Mouse (Mus musculus): ENCODE measurements at regions not wholly inside any gene's neighbourhood (a gene's known extent, or its start where the extent isn't known, plus 50 kb on each side); places are given as distances from the start of the nearest gene placed in this dataset.

- no peak overlapping the region for H3K9ac ChIP-seq
- no peak overlapping the region for H3K27ac ChIP-seq
- H3K36me3 ChIP-seq (replicated peaks): no peaks in the 10 kb centered on the region
- no peaks in the 10 kb centered on the region for H3K4me1 ChIP-seq
- no peak overlapping the region for H3K4me2 ChIP-seq
- ATAC-seq (replicated peaks): no peak
- H3K9me3 ChIP-seq: no peaks in the 10 kb centered on the region
- no peak overlapping the region for H3K4me3 ChIP-seq
- H3K27me3 ChIP-seq (replicated peaks): no peaks in the 10 kb centered on the region
- WGBS: 68% methylated on average over 7 of the region's 7 CpGs
Observed at GRCm38 (mm10) chr7:66523959-66524358, 96.6 kb upstream of the Aldh1a3 start.

DNA sequence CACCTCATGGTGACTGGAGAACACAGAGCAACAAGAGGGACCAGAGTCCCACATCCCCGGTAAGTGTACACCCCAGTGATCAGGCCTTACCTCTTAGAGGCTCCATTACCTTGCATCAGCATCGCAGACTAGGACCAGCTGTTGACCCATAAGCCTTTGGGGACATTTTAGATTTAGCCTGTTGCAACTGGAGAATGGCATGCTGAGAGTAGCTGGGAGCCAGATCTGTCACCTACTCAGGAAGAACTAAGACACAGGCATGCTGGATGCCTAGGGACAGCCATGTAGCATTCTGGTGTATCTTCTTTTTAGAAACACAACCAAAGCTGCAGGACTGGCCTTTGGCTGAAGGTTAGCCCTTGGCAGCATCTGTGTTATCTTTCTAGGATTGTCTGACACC lies 94.2 kb upstream of the Aldh1a3 start:
- Histone ChIP-seq H3K9ac (no peak overlapping the region), H3K36me3 (replicated peaks) (no peaks in the 10 kb centered on the region), H3K9me3 (no peaks in the 10 kb centered on the region), H3K27ac (no peak overlapping the region), H3K4me3 (no peak overlapping the region), H3K4me2 (no peak overlapping the region), H3K4me1 (no peaks in the 10 kb centered on the region), H3K27me3 (replicated peaks) (no peaks in the 10 kb centered on the region)
- no peak for ATAC-seq (replicated peaks)
- WGBS: 98% methylated on average over 2 of the region's 2 CpGs

GRCm38 (mm10) chr7:66516143-66516542 lies 88.8 kb upstream of the Aldh1a3 start:
- H3K9me3 ChIP-seq: 0 out of 2 replicates have a peak, but pooled peaks cover 3% of the 10 kb centered on the region
- ATAC-seq (replicated peaks): no peak
- WGBS: 61% methylated on average over 4 of the region's 4 CpGs
- no peak overlapping the region for H3K27ac ChIP-seq
- H3K36me3 ChIP-seq (replicated peaks): no peaks in the 10 kb centered on the region
- no peak overlapping the region for H3K4me2 ChIP-seq
- no peak overlapping the region for H3K4me3 ChIP-seq
- H3K27me3 ChIP-seq (replicated peaks): no peaks in the 10 kb centered on the region
- H3K9ac ChIP-seq: no peak overlapping the region
- H3K4me1 ChIP-seq: no peaks in the 10 kb centered on the region

DNA sequence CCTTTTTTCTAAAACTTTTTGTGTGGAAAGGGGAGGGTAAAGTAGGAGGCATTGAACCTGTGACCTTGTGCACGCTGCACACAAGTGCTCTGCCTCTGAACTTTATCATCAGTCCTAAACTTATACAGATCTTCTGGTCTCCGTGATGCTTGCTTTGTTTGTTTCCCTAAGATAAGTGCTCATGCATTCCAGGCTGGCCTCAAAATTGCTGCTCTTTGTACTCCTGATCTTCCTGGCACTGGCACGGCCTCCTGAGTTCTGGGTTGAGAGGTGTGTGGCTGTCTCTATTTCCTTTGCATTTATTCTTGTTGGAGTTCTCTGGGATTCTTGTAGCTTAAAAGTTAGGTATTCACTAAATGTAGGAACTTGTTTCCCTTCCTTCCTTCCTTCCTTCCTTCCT lies 86.1 kb upstream of the Aldh1a3 start:
- no peak for ATAC-seq (replicated peaks)
- H3K27ac ChIP-seq: no peak overlapping the region

GRCm38 (mm10) chr7:66505734-66506133 lies 78.4 kb upstream of the Aldh1a3 start:
- ATAC-seq (replicated peaks): no peak
- 77% methylated on average over 2 of the region's 2 CpGs for WGBS
- no peaks in the 10 kb centered on the region for H3K4me1 ChIP-seq
- no peak overlapping the region for H3K4me2 ChIP-seq
- no peaks in the 10 kb centered on the region for H3K36me3 ChIP-seq (replicated peaks)
- H3K27ac ChIP-seq: no peak overlapping the region
- H3K27me3 ChIP-seq (replicated peaks): no peaks in the 10 kb centered on the region
- H3K4me3 ChIP-seq: no peak overlapping the region
- H3K9me3 ChIP-seq: 0 out of 2 replicates have a peak, but pooled peaks cover 3% of the 10 kb centered on the region
- no peak overlapping the region for H3K9ac ChIP-seq

More for the DNA sequence above, 86.1 kb upstream of the Aldh1a3 start:
- Histone ChIP-seq H3K36me3 (replicated peaks) (no peaks in the 10 kb centered on the region), H3K4me1 (no peaks in the 10 kb centered on the region), H3K4me3 (no peak overlapping the region), H3K27me3 (replicated peaks) (no peaks in the 10 kb centered on the region), H3K4me2 (no peak overlapping the region), H3K9ac (no peak overlapping the region), H3K9me3 (0 out of 2 replicates have a peak, but pooled peaks cover 3% of the 10 kb centered on the region)
- WGBS: 74% methylated on average over 3 of the region's 3 CpGs

DNA sequence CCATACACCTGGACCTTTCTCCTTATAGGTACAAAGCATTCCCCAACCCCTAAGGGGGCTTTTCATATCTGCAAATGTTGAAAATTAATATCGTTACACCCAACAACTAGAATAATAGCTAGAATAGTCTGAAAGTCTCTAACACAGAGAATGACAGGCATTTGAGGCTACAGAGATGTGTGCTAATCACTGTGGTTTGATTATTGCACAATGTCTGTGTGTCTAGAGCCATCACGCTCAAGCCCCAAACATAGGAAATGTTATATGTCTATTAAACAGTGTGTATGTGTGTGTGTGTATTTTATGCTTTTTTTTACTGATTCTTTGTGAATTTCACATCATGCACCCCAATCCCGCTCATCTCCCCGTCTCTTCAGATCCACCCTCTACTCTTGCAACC lies 77.2 kb upstream of the Aldh1a3 start:
- ATAC-seq (replicated peaks): no peak

GRCm38 (mm10) chr7:66501425-66501824 lies 74.1 kb upstream of the Aldh1a3 start:
- Histone ChIP-seq H3K4me1 (no peaks in the 10 kb centered on the region), H3K9me3 (no peaks in the 10 kb centered on the region), H3K27me3 (replicated peaks) (no peaks in the 10 kb centered on the region), H3K9ac (no peak overlapping the region), H3K27ac (no peak overlapping the region), H3K4me3 (no peak overlapping the region), H3K4me2 (no peak overlapping the region), H3K36me3 (replicated peaks) (no peaks in the 10 kb centered on the region)
- no peak for ATAC-seq (replicated peaks)
- WGBS: 81% methylated on average over 6 of the region's 6 CpGs

More for the DNA sequence above, 77.2 kb upstream of the Aldh1a3 start:
- 96% methylated on average over 4 of the region's 4 CpGs for WGBS
- H3K9ac ChIP-seq: no peak overlapping the region
- no peaks in the 10 kb centered on the region for H3K4me1 ChIP-seq
- H3K9me3 ChIP-seq: 0 out of 2 replicates have a peak, but pooled peaks cover 3% of the 10 kb centered on the region
- H3K4me3 ChIP-seq: no peak overlapping the region
- no peak overlapping the region for H3K27ac ChIP-seq
- H3K27me3 ChIP-seq (replicated peaks): no peaks in the 10 kb centered on the region
- no peak overlapping the region for H3K4me2 ChIP-seq
- H3K36me3 ChIP-seq (replicated peaks): no peaks in the 10 kb centered on the region

DNA sequence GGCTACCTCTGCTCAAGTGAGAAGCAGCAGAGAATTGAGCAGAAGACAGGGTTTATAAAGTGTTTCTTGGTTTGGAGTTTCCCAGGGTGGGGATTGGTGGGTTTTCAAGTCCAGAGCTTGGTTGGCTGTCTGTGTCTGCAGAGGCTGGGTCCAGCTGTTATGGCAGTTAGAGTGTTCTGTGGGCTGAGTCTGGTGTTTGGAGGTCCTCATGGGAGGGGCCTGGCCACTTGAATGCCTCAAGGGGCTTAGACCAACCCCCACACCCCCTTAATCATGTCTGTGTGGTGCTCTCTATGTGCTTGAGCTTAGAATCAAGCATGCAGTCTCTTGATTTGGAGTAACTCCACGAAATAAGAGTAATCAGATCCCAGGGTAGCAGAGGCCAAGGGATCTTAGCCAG lies 70.2 kb upstream of the Aldh1a3 start:
- ATAC-seq (replicated peaks): no peak
- no peak overlapping the region for H3K9ac ChIP-seq
- H3K27ac ChIP-seq: no peak overlapping the region
- no peaks in the 10 kb centered on the region for H3K9me3 ChIP-seq
- no peaks in the 10 kb centered on the region for H3K4me1 ChIP-seq
- H3K27me3 ChIP-seq (replicated peaks): no peaks in the 10 kb centered on the region
- no peaks in the 10 kb centered on the region for H3K36me3 ChIP-seq (replicated peaks)
- no peak overlapping the region for H3K4me2 ChIP-seq
- no peak overlapping the region for H3K4me3 ChIP-seq
- WGBS: 45% methylated on average over 1 of the region's 1 CpGs

DNA sequence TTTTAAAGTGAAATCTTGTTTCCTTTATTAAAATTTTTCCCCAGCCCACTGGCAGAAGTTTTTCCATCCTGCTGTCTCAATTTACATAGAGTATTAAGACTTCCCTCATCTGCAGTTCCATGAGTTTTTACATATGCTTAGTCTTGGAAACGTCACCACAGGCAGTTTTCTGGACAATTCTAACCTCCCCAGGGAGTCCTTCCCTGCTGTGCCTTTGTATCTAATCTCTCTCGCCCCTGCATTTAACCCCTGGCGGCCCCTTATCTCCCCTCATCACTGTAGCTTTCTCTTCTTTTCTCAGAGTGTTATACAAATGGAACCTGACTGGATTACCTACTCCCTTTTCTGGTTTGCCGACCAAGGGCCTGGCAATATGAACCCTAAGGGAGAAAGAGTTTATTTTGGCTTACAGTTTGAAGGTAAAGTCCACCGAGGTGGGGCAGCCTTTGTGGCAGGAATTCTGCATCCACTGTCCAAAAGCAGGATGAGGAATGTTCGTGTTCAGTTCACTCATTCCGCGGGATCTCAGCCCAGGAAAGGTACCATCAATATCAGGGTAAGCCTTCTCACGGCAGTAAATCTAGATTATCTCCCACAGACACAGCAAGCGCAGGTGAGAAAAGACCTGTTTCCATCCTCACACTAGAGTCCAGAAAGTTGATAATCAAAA lies 66.0 kb upstream of the Aldh1a3 start:
- no peaks in the 10 kb centered on the region for H3K4me1 ChIP-seq
- H3K4me3 ChIP-seq: no peak overlapping the region
- no peak overlapping the region for H3K9ac ChIP-seq
- no peak overlapping the region for H3K4me2 ChIP-seq
- WGBS: 65% methylated on average over 10 of the region's 10 CpGs
- H3K27ac ChIP-seq: no peak overlapping the region
- H3K36me3 ChIP-seq (replicated peaks): no peaks in the 10 kb centered on the region
- H3K27me3 ChIP-seq (replicated peaks): no peaks in the 10 kb centered on the region
- H3K9me3 ChIP-seq: no peaks in the 10 kb centered on the region
- no peak for ATAC-seq (replicated peaks)

- Histone ChIP-seq H3K4me3 (no peak overlapping the region), H3K4me1 (no peaks in the 10 kb centered on the region), H3K27ac (no peak overlapping the region), H3K27me3 (replicated peaks) (no peaks in the 10 kb centered on the region), H3K4me2 (no peak overlapping the region), H3K9ac (no peak overlapping the region), H3K9me3 (no peaks in the 10 kb centered on the region), H3K36me3 (replicated peaks) (no peaks in the 10 kb centered on the region)
- ATAC-seq (replicated peaks): no peak; the same call in 1 of the 2 replicates
- WGBS: 70% methylated on average over 12 of the region's 12 CpGs
Observed at GRCm38 (mm10) chr7:66492748-66493147, 65.4 kb upstream of the Aldh1a3 start.

DNA sequence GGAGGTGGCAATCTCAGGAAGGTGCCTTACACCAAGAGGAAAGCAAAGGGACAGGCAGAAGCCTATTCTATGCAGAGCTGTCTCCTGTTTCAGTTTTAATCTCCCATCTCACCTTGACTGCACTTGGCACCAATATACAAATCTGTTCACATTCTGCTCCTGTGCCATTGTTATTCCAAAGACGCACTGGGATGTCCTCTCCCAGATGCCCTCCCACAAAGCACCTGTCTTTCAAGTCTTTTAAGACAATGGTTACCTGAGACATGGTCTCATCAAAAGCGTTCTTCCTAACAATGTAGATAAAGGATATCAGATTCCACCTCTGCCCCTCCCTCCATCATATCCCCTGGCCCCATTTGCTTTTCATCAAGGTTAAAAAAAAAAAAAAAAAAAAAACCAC lies 64.2 kb upstream of the Aldh1a3 start:
- no peak for ATAC-seq (replicated peaks)
- 76% methylated on average over 2 of the region's 2 CpGs for WGBS
- no peaks in the 10 kb centered on the region for H3K9me3 ChIP-seq

DNA sequence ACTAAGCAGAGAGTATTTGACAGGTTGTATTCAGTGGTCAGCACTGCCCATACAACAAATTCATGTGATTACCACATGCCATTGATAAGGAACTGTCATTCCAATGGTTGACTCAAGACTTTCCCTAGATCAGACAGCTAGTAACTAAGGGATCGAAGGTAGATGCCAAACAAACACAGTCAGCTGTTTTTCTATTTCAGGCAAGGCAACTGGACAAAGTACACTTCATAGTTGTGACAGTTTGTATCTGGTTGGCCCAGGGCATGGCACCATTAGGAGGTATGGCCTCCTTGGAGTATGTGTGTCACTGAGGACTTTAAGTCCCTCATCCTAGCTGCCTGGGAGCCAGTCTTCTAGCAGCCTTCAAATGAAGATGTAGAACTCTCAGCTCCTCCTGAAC lies 62.8 kb upstream of the Aldh1a3 start:
- no peak overlapping the region for H3K4me3 ChIP-seq
- H3K4me2 ChIP-seq: no peak overlapping the region
- no peaks in the 10 kb centered on the region for H3K36me3 ChIP-seq (replicated peaks)
- no peaks in the 10 kb centered on the region for H3K4me1 ChIP-seq
- no peaks in the 10 kb centered on the region for H3K9me3 ChIP-seq
- ATAC-seq (replicated peaks): no peak
- 94% methylated on average over 1 of the region's 1 CpGs for WGBS
- no peak overlapping the region for H3K27ac ChIP-seq
- no peak overlapping the region for H3K9ac ChIP-seq
- no peaks in the 10 kb centered on the region for H3K27me3 ChIP-seq (replicated peaks)

More for the DNA sequence above, 64.2 kb upstream of the Aldh1a3 start:
- no peaks in the 10 kb centered on the region for H3K27me3 ChIP-seq (replicated peaks)
- H3K4me1 ChIP-seq: no peaks in the 10 kb centered on the region
- no peak overlapping the region for H3K4me3 ChIP-seq
- no peak overlapping the region for H3K4me2 ChIP-seq
- H3K27ac ChIP-seq: no peak overlapping the region
- H3K36me3 ChIP-seq (replicated peaks): no peaks in the 10 kb centered on the region
- H3K9ac ChIP-seq: no peak overlapping the region

DNA sequence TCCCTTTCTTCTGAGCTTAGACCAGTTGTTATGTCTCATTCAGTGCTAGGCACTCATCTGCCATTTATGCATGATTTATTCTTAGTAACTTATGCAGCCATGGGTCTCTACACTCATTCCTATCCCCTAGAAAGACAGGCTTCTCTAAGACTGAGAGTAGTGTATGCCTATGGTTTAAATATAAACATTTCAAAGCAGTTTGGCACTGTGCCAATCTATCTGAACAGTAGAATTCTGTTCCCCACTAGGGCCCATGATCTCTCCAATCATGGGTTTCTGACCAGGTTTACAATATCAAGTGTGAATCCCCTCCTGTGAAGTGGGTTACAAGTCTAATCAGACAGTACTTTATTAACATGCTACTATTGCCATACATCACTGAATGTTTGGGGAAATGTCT lies 60.4 kb upstream of the Aldh1a3 start:
- no peaks in the 10 kb centered on the region for H3K27me3 ChIP-seq (replicated peaks)

More for the DNA sequence above, 60.4 kb upstream of the Aldh1a3 start:
- Histone ChIP-seq H3K4me3 (no peak overlapping the region), H3K4me2 (no peak overlapping the region), H3K4me1 (no peaks in the 10 kb centered on the region), H3K9me3 (no peaks in the 10 kb centered on the region), H3K36me3 (replicated peaks) (no peaks in the 10 kb centered on the region), H3K9ac (no peak overlapping the region), H3K27ac (no peak overlapping the region)
- no peak for ATAC-seq (replicated peaks)
